Mouse (Mus musculus): ENCODE data around the gene Zyg11b. TPM values are rescaled to one million over a fixed set of nuclear protein-coding genes. Genes with fewer than 3 reads are reported as not detected.

Gene Zyg11b
- polyA plus RNA-seq, 1 experiment from 2014 or later = 28.8 TPM

GRCm38 (mm10) chr4:108302296-108302890 lies 1.5 kb upstream of the Zyg11b start:
- H3K4me1 ChIP-seq (replicated peaks; ENCODE audit: control insufficient read depth, insufficient read depth, low read length) = no peaks in the 10 kb centered on the region
- no peak overlapping the region for H3K4me2 ChIP-seq (ENCODE audit: low read depth, low read length, severe bottlenecking)
- no peak overlapping the region for H3K9ac ChIP-seq (ENCODE audit: low read length)
- no peak for DNase-seq (ENCODE audit: low spot score)
- 78% methylated on average over 5 of the region's 5 CpGs for WGBS
- no peak overlapping the region for H3K4me3 ChIP-seq (ENCODE audit: low read depth, low read length)
- H3K36me3 ChIP-seq (ENCODE audit: control insufficient read depth, insufficient read depth, low read length) = no peaks in the 10 kb centered on the region
- no peaks in the 10 kb centered on the region for H3K27me3 ChIP-seq (ENCODE audit: control insufficient read depth, insufficient read depth, low read length)
- H3K27ac ChIP-seq (ENCODE audit: low read depth, low read length) = no peak overlapping the region
- no peaks in the 10 kb centered on the region for H3K9me3 ChIP-seq (ENCODE audit: control insufficient read depth, low read length)
- no peak for ATAC-seq (replicated peaks; ENCODE audit: low FRiP score)

- Histone ChIP-seq H3K4me2 (ENCODE audit: low read depth, low read length, severe bottlenecking) (peak overlapping the region; percentile 76), H3K27me3 (ENCODE audit: control insufficient read depth, insufficient read depth, low read length) (no peaks in the 10 kb centered on the region), H3K4me3 (ENCODE audit: low read depth, low read length) (peak overlapping the region; percentile 80), H3K9me3 (ENCODE audit: control insufficient read depth, low read length) (no peaks in the 10 kb centered on the region), H3K36me3 (ENCODE audit: control insufficient read depth, insufficient read depth, low read length) (no peaks in the 10 kb centered on the region; the same call in 1 of the 2 replicates), H3K9ac (ENCODE audit: low read length) (peak overlapping the region; percentile 89), H3K27ac (ENCODE audit: low read depth, low read length) (peak overlapping the region; percentile 81), H3K4me1 (replicated peaks; ENCODE audit: control insufficient read depth, insufficient read depth, low read length) (no peaks in the 10 kb centered on the region)
- 0 out of 2 replicates have a peak, but pooled peaks have one; percentile 4 for ATAC-seq (replicated peaks; ENCODE audit: low FRiP score)
- under 1% methylated on average over 14 of the region's 14 CpGs for WGBS
- DNase-seq (ENCODE audit: low spot score) = peak; percentile 59
Measured at GRCm38 (mm10) chr4:108300266-108300665, 630 bp downstream of the Zyg11b start.

GRCm38 (mm10) chr4:108276973-108277372 lies 23.9 kb downstream of the Zyg11b start:
- WGBS = 89% methylated on average over 3 of the region's 3 CpGs
- no peak for DNase-seq (ENCODE audit: low spot score)
- no peak overlapping the region for H3K9ac ChIP-seq (ENCODE audit: low read length)
- H3K36me3 ChIP-seq (ENCODE audit: control insufficient read depth, insufficient read depth, low read length) = no peaks in the 10 kb centered on the region
- no peak overlapping the region for H3K4me3 ChIP-seq (ENCODE audit: low read depth, low read length)
- no peak for ATAC-seq (replicated peaks; ENCODE audit: low FRiP score)
- H3K27ac ChIP-seq (ENCODE audit: low read depth, low read length) = no peak overlapping the region
- H3K4me2 ChIP-seq (ENCODE audit: low read depth, low read length, severe bottlenecking) = no peak overlapping the region
- H3K4me1 ChIP-seq (replicated peaks; ENCODE audit: control insufficient read depth, insufficient read depth, low read length) = no peaks in the 10 kb centered on the region
- H3K27me3 ChIP-seq (ENCODE audit: control insufficient read depth, insufficient read depth, low read length) = no peaks in the 10 kb centered on the region
- no peaks in the 10 kb centered on the region for H3K9me3 ChIP-seq (ENCODE audit: control insufficient read depth, low read length)

GRCm38 (mm10) chr4:108272286-108272685 lies 28.6 kb downstream of the Zyg11b start:
- Histone ChIP-seq H3K9me3 (ENCODE audit: control insufficient read depth, low read length) (no peaks in the 10 kb centered on the region), H3K4me1 (replicated peaks; ENCODE audit: control insufficient read depth, insufficient read depth, low read length) (no peaks in the 10 kb centered on the region), H3K27ac (ENCODE audit: low read depth, low read length) (no peak overlapping the region), H3K27me3 (ENCODE audit: control insufficient read depth, insufficient read depth, low read length) (no peaks in the 10 kb centered on the region), H3K4me2 (ENCODE audit: low read depth, low read length, severe bottlenecking) (no peak overlapping the region), H3K9ac (ENCODE audit: low read length) (no peak overlapping the region), H3K36me3 (ENCODE audit: control insufficient read depth, insufficient read depth, low read length) (no peaks in the 10 kb centered on the region), H3K4me3 (ENCODE audit: low read depth, low read length) (no peak overlapping the region)
- WGBS = 86% methylated on average over 4 of the region's 4 CpGs
- ATAC-seq (replicated peaks; ENCODE audit: low FRiP score) (no peak), DNase-seq (ENCODE audit: low spot score) (no peak)

- Histone ChIP-seq H3K4me1 (replicated peaks; ENCODE audit: control insufficient read depth, insufficient read depth, low read length) (no peaks in the 10 kb centered on the region), H3K9me3 (ENCODE audit: control insufficient read depth, low read length) (no peaks in the 10 kb centered on the region), H3K27ac (ENCODE audit: low read depth, low read length) (no peak overlapping the region), H3K27me3 (ENCODE audit: control insufficient read depth, insufficient read depth, low read length) (no peaks in the 10 kb centered on the region), H3K4me3 (ENCODE audit: low read depth, low read length) (no peak overlapping the region), H3K4me2 (ENCODE audit: low read depth, low read length, severe bottlenecking) (no peak overlapping the region), H3K9ac (ENCODE audit: low read length) (no peak overlapping the region), H3K36me3 (ENCODE audit: control insufficient read depth, insufficient read depth, low read length) (no peaks in the 10 kb centered on the region)
- 93% methylated on average over 7 of the region's 7 CpGs for WGBS
- ATAC-seq (replicated peaks; ENCODE audit: low FRiP score) = no peak
- DNase-seq (ENCODE audit: low spot score) = no peak
Measured at GRCm38 (mm10) chr4:108265774-108266173, 35.1 kb downstream of the Zyg11b start.

- DNase-seq (ENCODE audit: low spot score) (no peak), ATAC-seq (replicated peaks; ENCODE audit: low FRiP score) (no peak)
- Histone ChIP-seq H3K9ac (ENCODE audit: low read length) (no peak overlapping the region), H3K4me3 (ENCODE audit: low read depth, low read length) (no peak overlapping the region), H3K27me3 (ENCODE audit: control insufficient read depth, insufficient read depth, low read length) (no peaks in the 10 kb centered on the region), H3K9me3 (ENCODE audit: control insufficient read depth, low read length) (no peaks in the 10 kb centered on the region), H3K36me3 (ENCODE audit: control insufficient read depth, insufficient read depth, low read length) (peaks cover 9% of the 10 kb centered on the region), H3K4me2 (ENCODE audit: low read depth, low read length, severe bottlenecking) (no peak overlapping the region), H3K27ac (ENCODE audit: low read depth, low read length) (no peak overlapping the region), H3K4me1 (replicated peaks; ENCODE audit: control insufficient read depth, insufficient read depth, low read length) (no peaks in the 10 kb centered on the region)
- WGBS = 94% methylated on average over 6 of the region's 6 CpGs
Measured at GRCm38 (mm10) chr4:108253317-108253716, 47.6 kb downstream of the Zyg11b start.

GRCm38 (mm10) chr4:108250501-108250900 lies 50.4 kb downstream of the Zyg11b start:
- Histone ChIP-seq H3K4me1 (replicated peaks; ENCODE audit: control insufficient read depth, insufficient read depth, low read length) (no peaks in the 10 kb centered on the region), H3K36me3 (ENCODE audit: control insufficient read depth, insufficient read depth, low read length) (peaks cover 6% of the 10 kb centered on the region), H3K9ac (ENCODE audit: low read length) (no peak overlapping the region), H3K27ac (ENCODE audit: low read depth, low read length) (no peak overlapping the region), H3K27me3 (ENCODE audit: control insufficient read depth, insufficient read depth, low read length) (no peaks in the 10 kb centered on the region), H3K4me3 (ENCODE audit: low read depth, low read length) (no peak overlapping the region), H3K9me3 (ENCODE audit: control insufficient read depth, low read length) (no peaks in the 10 kb centered on the region), H3K4me2 (ENCODE audit: low read depth, low read length, severe bottlenecking) (no peak overlapping the region)
- DNase-seq (ENCODE audit: low spot score) (no peak), ATAC-seq (replicated peaks; ENCODE audit: low FRiP score) (no peak)
- WGBS = 96% methylated on average over 9 of the region's 9 CpGs

- DNase-seq (ENCODE audit: low spot score) (no peak), ATAC-seq (replicated peaks; ENCODE audit: low FRiP score) (no peak)
- H3K4me1 ChIP-seq (replicated peaks; ENCODE audit: control insufficient read depth, insufficient read depth, low read length) = no peaks in the 10 kb centered on the region
- H3K4me3 ChIP-seq (ENCODE audit: low read depth, low read length) = no peak overlapping the region
- H3K9me3 ChIP-seq (ENCODE audit: control insufficient read depth, low read length) = no peaks in the 10 kb centered on the region
- no peak overlapping the region for H3K4me2 ChIP-seq (ENCODE audit: low read depth, low read length, severe bottlenecking)
- H3K27me3 ChIP-seq (ENCODE audit: control insufficient read depth, insufficient read depth, low read length) = no peaks in the 10 kb centered on the region
- no peak overlapping the region for H3K9ac ChIP-seq (ENCODE audit: low read length)
- 93% methylated on average over 3 of the region's 3 CpGs for WGBS
- H3K36me3 ChIP-seq (ENCODE audit: control insufficient read depth, insufficient read depth, low read length) = peaks cover 6% of the 10 kb centered on the region
- no peak overlapping the region for H3K27ac ChIP-seq (ENCODE audit: low read depth, low read length)
Measured at GRCm38 (mm10) chr4:108249314-108249713, 51.6 kb downstream of the Zyg11b start.

- no peaks in the 10 kb centered on the region for H3K9me3 ChIP-seq (ENCODE audit: control insufficient read depth, low read length)
- DNase-seq (ENCODE audit: low spot score) (no peak), ATAC-seq (replicated peaks; ENCODE audit: low FRiP score) (no peak)
- H3K4me1 ChIP-seq (replicated peaks; ENCODE audit: control insufficient read depth, insufficient read depth, low read length) = no peaks in the 10 kb centered on the region
- no peak overlapping the region for H3K4me2 ChIP-seq (ENCODE audit: low read depth, low read length, severe bottlenecking)
- no peaks in the 10 kb centered on the region for H3K27me3 ChIP-seq (ENCODE audit: control insufficient read depth, insufficient read depth, low read length)
- H3K9ac ChIP-seq (ENCODE audit: low read length) = no peak overlapping the region
- no peak overlapping the region for H3K4me3 ChIP-seq (ENCODE audit: low read depth, low read length)
- H3K27ac ChIP-seq (ENCODE audit: low read depth, low read length) = no peak overlapping the region
- 89% methylated on average over 3 of the region's 3 CpGs for WGBS
- no peaks in the 10 kb centered on the region; the same call in 1 of the 2 replicates for H3K36me3 ChIP-seq (ENCODE audit: control insufficient read depth, insufficient read depth, low read length)
Measured at GRCm38 (mm10) chr4:108233654-108234053, 67.2 kb downstream of the Zyg11b start.

All from forebrain, embryonic 11.5 days (tissue).